Mouse (Mus musculus) MEL (cell line): ENCODE measurements around the gene Pnpo.

Experiments used
- CTCF ChIP-seq, 3 experiments: IDR thresholded peaks in 2 of 3; conservative IDR thresholded peaks in 1 of 3; 2 replicates each; pipeline ENCODE4 v1.5.1; 2011 to 2012; ENCODE audit warnings: low read length in 3 of 3, low read depth in 2 of 3, mild to moderate bottlenecking in 2 of 3, improper control_type of control experiment in 1 of 3, inconsistent platforms in 1 of 3, mixed read lengths in 1 of 3, moderate library complexity in 1 of 3; ENCODE audit not compliant: control insufficient read depth in 1 of 3, insufficient read depth in 1 of 3, poor library complexity in 1 of 3, severe bottlenecking in 1 of 3
- SMC3 ChIP-seq: IDR thresholded peaks from 2 replicates; pipeline ENCODE4 v1.6.1; 2011; ENCODE audit warnings: low read depth, low read length, improper control_type of control experiment
- TAL1 ChIP-seq: IDR thresholded peaks from 2 replicates; pipeline ENCODE4 v1.6.1; 2012; ENCODE audit warnings: mild to moderate bottlenecking, inconsistent platforms, low read length, moderate library complexity, mixed read lengths
- TCF12 ChIP-seq: IDR thresholded peaks from 2 replicates; pipeline ENCODE4 v1.6.1; 2014; ENCODE audit warnings: low read depth, mild to moderate bottlenecking, inconsistent platforms, low read length, improper control_type of control experiment, moderate library complexity
- USF1 ChIP-seq: IDR thresholded peaks from 2 replicates; pipeline ENCODE4 v1.6.1; 2014; ENCODE audit warnings: low read depth, mild to moderate bottlenecking, inconsistent platforms, low read length, improper control_type of control experiment, moderate library complexity

GRCm38 (mm10) chr11:96933562-96934276, 10.1 kb downstream of the Pnpo start:
- TF ChIP-seq TAL1, result no peak
- no peak for TF ChIP-seq TCF12
- TF ChIP-seq USF1, result no peak
- no peak for TF ChIP-seq SMC3
- TF ChIP-seq CTCF (IDR thresholded peaks at IDR 0.05 in 2 of 3, conservative IDR thresholded peaks at IDR 0.05 in 1 of 3; ENCODE audit: control insufficient read depth in 1 of 3, insufficient read depth in 1 of 3, low read depth in 2 of 3, low read length in 3 of 3, poor library complexity in 1 of 3, severe bottlenecking in 1 of 3), result no peak
